Mouse (Mus musculus): Measurements from ENCODE around the gene Gm3646. TPM values are rescaled to one million over a fixed set of nuclear protein-coding genes. Genes with fewer than 3 reads are reported as not detected.

Gm3646 gene
- polyA plus RNA-seq, 1 experiment from 2014 or later, result not detected

DNA sequence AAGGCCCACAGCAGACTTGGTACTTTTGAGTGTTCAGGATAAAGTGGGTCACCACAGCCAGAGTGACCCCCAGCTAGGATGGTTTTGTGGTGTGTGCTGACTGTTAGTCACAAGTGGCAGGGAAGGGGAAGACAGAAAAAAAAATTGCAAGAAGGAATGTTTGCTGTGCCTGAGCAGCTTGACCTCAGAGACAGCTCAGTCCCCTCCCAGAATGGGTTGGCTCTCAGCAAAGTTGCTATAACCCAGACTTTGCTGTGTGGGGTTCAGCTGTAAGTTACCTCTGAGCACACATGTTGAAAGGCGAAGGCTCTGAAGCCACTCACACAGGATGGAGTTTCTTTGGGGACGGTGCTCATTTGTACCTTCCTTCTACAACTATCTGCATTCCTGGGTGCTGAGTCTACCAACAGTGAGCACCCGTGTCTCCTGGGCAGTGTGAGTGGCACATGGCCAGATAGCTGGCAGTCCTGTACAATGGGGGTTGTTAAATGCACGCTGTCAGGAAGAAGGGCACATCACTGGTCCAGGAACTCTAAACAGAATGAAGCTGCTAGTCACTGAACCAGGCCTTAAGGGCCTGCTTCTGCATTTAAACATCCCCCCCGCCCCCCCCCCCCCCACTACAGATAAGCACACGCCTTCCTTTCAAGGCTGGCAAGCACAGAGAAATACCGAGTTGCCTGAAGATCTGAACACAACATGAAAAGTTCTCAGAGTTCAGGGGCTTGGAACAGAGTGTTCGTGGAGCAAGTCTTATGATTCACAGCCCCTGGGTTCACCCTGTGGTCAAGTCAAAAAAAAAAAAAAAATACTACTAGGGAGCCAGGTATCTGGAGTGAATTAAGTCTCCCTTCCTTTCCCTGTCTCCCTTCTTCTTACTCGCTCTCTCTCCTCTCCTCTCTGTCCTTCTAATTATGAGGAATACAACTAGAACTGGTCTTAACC is 45.6 kb downstream of the Gm3646 start:
- H3K9ac ChIP-seq, result no peak overlapping the region
- no peaks in the 10 kb centered on the region for H3K36me3 ChIP-seq
- H3K9me3 ChIP-seq (replicated peaks), result no peaks in the 10 kb centered on the region
- WGBS, result 43% methylated on average over 9 of the region's 9 CpGs
- H3K4me2 ChIP-seq (replicated peaks), result no peak overlapping the region
- no peak for ATAC-seq (ENCODE audit: insufficient number of reproducible peaks, low FRiP score, low TSS enrichment, low read depth)
- H3K27me3 ChIP-seq, result no peaks in the 10 kb centered on the region
- peaks cover 50% of the 10 kb centered on the region for H3K4me1 ChIP-seq
- H3K4me3 ChIP-seq (replicated peaks), result no peak overlapping the region
- H3K27ac ChIP-seq (replicated peaks), result peak overlapping the region; percentile 39; the same call in 1 of the 2 replicates

- Histone ChIP-seq H3K27me3 (no peaks in the 10 kb centered on the region), H3K9me3 (replicated peaks) (no peaks in the 10 kb centered on the region), H3K4me2 (replicated peaks) (no peak overlapping the region), H3K9ac (no peak overlapping the region), H3K27ac (replicated peaks) (no peak overlapping the region), H3K4me3 (replicated peaks) (no peak overlapping the region), H3K36me3 (no peaks in the 10 kb centered on the region), H3K4me1 (peaks cover 50% of the 10 kb centered on the region)
- 66% methylated on average over 9 of the region's 9 CpGs for WGBS
- ATAC-seq (ENCODE audit: insufficient number of reproducible peaks, low FRiP score, low TSS enrichment, low read depth), result no peak
Measured at GRCm38 (mm10) chr1:39758244-39758643, 46.9 kb downstream of the Gm3646 start.

GRCm38 (mm10) chr1:39756952-39757351 is 48.2 kb downstream of the Gm3646 start:
- no peaks in the 10 kb centered on the region for H3K36me3 ChIP-seq
- peaks cover 41% of the 10 kb centered on the region for H3K4me1 ChIP-seq
- no peak for ATAC-seq (ENCODE audit: insufficient number of reproducible peaks, low FRiP score, low TSS enrichment, low read depth)
- H3K27ac ChIP-seq (replicated peaks), result no peak overlapping the region
- no peak overlapping the region for H3K4me2 ChIP-seq (replicated peaks)
- H3K9me3 ChIP-seq (replicated peaks), result no peaks in the 10 kb centered on the region
- H3K27me3 ChIP-seq, result no peaks in the 10 kb centered on the region
- H3K4me3 ChIP-seq (replicated peaks), result no peak overlapping the region
- WGBS, result 66% methylated on average over 11 of the region's 11 CpGs
- no peak overlapping the region for H3K9ac ChIP-seq

DNA sequence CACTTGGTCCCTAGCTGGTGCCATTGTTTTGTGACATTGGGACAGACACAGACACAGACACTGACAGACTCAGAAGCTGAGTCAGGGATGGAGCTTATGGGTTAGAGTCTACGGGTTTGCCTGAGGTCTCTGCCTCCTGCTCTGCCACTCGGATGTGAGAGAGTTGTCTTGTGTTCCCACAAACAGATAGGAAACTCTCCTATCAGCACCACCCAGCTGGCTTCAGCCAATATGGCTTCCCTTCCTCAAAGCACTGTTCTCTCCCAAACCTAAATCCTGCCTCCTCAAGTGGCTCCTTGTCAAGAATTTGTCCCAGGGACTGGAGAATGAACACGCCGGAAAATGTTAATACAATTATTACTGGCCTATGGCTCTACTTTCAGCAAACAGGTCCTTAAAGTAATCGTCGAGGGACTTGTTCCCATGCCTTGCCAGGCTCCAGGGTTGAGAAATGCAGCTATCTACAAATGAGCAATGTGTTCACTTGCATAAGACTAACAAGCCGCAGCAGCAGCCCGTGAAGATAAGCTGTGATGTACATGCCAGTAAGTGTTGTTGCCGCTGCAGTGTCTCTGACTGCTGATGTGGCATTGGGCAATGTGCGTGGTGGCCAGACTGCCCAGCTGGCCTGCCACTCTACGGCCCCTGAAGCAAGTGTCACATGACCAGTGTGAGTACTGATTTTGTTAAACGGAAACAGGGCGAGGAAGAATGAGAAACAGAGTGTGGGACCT is 50.7 kb downstream of the Gm3646 start:
- H3K36me3 ChIP-seq, result no peaks in the 10 kb centered on the region
- H3K27ac ChIP-seq (replicated peaks), result no peak overlapping the region
- H3K27me3 ChIP-seq, result no peaks in the 10 kb centered on the region
- 62% methylated on average over 13 of the region's 13 CpGs for WGBS
- H3K4me2 ChIP-seq (replicated peaks), result no peak overlapping the region
- no peak for ATAC-seq (ENCODE audit: insufficient number of reproducible peaks, low FRiP score, low TSS enrichment, low read depth)
- H3K4me1 ChIP-seq, result peaks cover 35% of the 10 kb centered on the region
- H3K9me3 ChIP-seq (replicated peaks), result no peaks in the 10 kb centered on the region
- no peak overlapping the region for H3K9ac ChIP-seq
- H3K4me3 ChIP-seq (replicated peaks), result no peak overlapping the region

Other genes starting within 250 kb of the Gm3646 start
- 36.0 and 36.7 TPM in 2 replicates for gene Rnf149, start 227.9 kb downstream of the Gm3646 start, polyA plus RNA-seq (2015; fragmentation: Nextera tagmentation; extraction: Ambion mirVana)
- 0.46 and 0.47 TPM in 2 replicates for gene Creg2, start 153.9 kb downstream of the Gm3646 start, polyA plus RNA-seq (2015; fragmentation: Nextera tagmentation; extraction: Ambion mirVana)
- gene Rfx8, start 84.3 kb downstream of the Gm3646 start, polyA plus RNA-seq (2015; fragmentation: Nextera tagmentation; extraction: Ambion mirVana), result 3.2 and 3.7 TPM in 2 replicates
- gene Map4k4, start 95.6 kb upstream of the Gm3646 start, polyA plus RNA-seq (2015; fragmentation: Nextera tagmentation; extraction: Ambion mirVana), result 34.4 and 41.3 TPM in 2 replicates